Mouse (Mus musculus): ENCODE measurements around the gene Col27a1.

The Col27a1 gene

GRCm38 (mm10) chr4:63382676-63383369 is 169.0 kb downstream of the Col27a1 start:
- no peak for DNase-seq

DNA sequence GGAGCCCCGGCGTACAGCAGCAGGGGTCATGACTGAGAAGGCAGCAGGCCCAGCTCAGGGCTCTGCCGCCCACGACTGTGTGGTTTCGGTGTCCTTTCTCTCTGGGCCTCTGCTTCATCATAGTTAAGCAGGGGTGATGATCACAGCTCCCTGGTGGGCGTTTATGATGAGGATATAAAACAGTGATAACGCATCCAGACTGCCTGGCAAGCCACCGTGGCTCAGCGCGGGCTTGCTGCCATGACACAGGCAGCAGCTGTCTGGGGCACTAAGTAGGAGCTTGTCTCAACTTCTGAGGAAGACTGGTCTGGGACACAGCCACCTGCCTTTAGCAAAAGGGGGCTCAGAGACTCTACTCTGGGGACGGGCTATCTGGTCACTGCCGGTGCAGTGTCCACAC is 169.7 kb downstream of the Col27a1 start:
- no peak for DNase-seq

DNA sequence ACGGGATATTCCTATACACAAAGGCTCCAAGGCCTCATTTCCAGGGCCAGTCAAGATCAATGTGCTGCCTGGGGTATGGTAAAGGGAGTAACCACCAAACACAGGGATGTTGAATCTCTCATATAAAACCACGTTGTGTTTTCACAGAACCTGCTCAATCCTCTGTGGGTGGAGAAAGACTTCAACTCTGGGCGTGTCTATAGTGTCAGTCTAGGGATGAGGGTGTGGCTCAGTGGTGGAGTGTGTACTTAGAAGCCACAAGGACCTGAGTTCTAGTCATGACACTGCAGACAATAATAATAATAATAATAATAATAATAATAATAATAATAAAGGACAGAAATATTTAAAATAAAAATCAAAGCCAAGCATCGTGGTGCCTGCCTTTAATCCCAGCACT is 170.5 kb downstream of the Col27a1 start:
- DNase-seq = no peak
